ENCODE assay signal across 8 mouse cellular contexts in the genomic region with DNA sequence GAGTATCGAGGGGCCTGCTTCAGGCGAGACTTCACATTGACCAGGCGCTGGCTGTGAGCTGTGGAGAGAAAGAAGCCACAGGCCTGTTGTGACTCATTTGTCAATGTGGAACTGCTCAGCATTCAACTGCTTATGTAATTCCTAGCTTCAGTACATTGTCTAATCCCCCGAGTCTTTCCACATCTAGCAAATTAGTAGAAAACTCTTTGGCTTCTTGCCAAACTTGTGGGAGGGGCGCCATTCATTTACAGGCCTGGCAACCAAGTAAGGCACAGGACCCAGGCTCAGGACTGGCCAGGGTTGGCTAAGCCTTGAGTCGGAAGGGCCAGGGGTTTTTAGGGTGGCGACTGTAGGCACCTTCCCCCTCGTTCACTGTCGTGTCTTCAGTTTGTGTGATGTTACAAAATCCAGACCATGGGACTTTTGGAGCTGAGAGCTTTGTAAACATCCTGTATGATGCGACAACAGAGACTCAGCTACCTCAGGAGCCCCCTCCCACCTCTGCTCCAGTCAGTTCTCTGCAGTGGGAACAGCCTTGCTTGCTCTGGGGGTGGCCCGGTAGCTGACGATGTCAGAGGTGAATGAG.
DNase-seq lines count a peak whose midpoint lies in the region; TF ChIP-seq lines count a peak whose summit lies in the region.

No protein-coding gene starts in this region.

- peak overlapping the region; percentile 43; the same call in 1 of the 2 replicates for H3K27ac ChIP-seq in gastrocnemius, adult 2 months

- DNase-seq in kidney, postnatal 14 days: peak; percentile 27
- no peak for DNase-seq in kidney, postnatal 36 days
- peak; percentile 25 for DNase-seq in adrenal gland, adult 8-10 months
- DNase-seq in gastrocnemius, adult 2 months: peak; percentile 47
- peak; percentile 73 for DNase-seq in layer of hippocampus, adult 11-12 months (ENCODE audit: low spot score)
- peak; percentile 78 for DNase-seq in lung, postnatal 36 days
- no peak for DNase-seq in spleen, postnatal 14 days (ENCODE audit: low spot score in 2 of 2)
- DNase-seq in kidney, adult 11 months: no peak

- intact Hi-C loops in gastrocnemius, adult 2 months (cut with DNase I): no loop called here

- TF ChIP-seq CTCF in gastrocnemius, adult 2 months (IDR thresholded peaks at IDR 0.05): no peak

- no peak overlapping the region for H3K4me3 ChIP-seq in gastrocnemius, adult 2 months

Comparison
In these comparisons a context has a peak if more than half of its experiments do, and no peak if none do; other contexts are left out.
1. DNase-seq: peak in kidney, postnatal 14 days (single experiment), adrenal gland, adult 8-10 months (single experiment), gastrocnemius, adult 2 months (single experiment), layer of hippocampus, adult 11-12 months (single experiment) and lung, postnatal 36 days (single experiment); none in kidney, postnatal 36 days (0 of 2), spleen, postnatal 14 days (0 of 2) and kidney, adult 11 months (single experiment).